Mouse (Mus musculus): ENCODE measurements at regions not wholly inside any gene's neighbourhood (a gene's known extent, or its start where the extent isn't known, plus 50 kb on each side); places are given as distances from the start of the nearest gene placed in this dataset.
A peak's percentile ranks its signal among the peaks of the same experiment; 100 is the strongest.
"Not testable (repeated sequence)": the region's sequence is repeated elsewhere in the genome, so short reads cannot be mapped to it uniquely, and the experiment has no call there.

DNA sequence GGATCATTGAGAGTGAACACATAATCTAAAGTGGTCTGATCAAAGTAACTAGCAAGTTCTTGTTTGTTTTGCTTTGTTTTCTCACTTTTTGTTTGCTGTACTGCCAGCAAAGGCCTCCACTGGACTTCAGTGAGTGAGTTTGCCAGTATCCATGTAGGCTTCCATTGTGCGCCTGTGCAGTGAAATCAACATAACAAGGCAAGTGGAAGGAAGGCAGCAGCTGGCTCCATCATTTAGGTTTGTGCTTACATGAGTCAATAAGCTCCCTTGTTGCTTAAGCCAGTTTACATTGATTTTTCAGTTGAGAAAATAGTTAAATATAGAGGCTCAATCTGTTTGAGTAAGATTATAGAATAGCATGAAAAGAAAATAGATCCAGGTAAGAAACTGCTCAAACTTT lies 1255.7 kb upstream of the Nudt12 start:
- no peak for DNase-seq

- DNase-seq = no peak
Measured at GRCm38 (mm10) chr17:60267247-60268216, 1254.4 kb upstream of the Nudt12 start.

DNA sequence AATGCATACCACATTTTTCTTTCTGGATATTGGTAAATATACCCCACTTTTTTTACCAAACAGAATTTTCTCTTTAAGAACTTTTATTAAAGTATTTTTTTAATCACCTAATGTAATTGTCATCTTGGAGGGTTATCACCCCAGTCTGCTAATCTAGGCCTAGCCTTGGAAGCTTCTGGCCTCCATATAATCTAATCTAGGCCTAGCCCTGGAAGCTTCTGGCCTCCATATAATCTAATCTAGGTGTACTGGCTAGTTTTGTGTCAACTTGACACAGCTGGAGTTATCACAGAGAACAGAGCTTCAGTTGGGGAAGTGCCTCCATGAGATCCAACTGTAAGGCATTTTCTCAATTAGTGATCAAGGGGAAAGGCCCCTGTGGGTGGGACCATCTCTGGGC lies 1242.2 kb upstream of the Nudt12 start:
- not testable (repeated sequence) for DNase-seq

- DNase-seq = no peak
Measured at GRCm38 (mm10) chr17:60249923-60250322, 1236.8 kb upstream of the Nudt12 start.

DNA sequence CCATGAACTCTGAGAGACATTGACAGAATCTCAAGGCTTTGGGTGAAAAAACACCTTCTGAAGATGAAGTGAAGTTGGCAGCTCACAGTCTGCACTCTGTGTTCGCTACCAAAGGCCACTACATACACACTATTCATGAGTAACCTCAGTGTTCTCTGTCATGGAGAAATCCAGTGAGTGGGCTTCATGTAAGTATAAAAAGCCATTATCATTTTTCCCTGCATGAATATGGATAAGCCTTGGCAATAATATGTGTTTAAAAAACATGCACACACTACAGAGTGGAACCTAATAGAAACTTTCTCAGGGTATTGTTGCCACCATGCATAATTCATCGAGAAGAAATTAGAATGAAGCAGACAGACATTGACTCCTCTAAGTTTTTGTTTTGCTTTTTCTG lies 1221.3 kb upstream of the Nudt12 start:
- no peak for DNase-seq

DNA sequence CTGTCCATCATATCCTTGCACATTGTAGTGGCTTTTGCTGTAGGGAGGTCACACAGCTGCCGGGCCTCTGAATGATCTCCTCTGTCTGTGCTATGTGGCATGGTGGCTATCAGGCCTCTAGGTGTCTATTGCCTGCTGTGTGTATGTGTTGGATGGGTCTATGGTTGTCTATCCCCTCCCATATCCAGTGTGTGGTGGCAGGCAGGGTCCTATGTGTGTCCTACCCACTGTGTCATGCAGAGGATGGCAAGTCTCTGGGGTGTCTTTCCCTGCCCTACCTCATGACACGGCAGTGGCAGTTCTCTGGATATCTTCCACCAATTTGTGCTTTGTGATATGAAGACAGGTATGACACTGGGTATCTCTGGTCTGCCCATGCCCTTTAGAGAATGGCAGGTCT lies 1183.8 kb upstream of the Nudt12 start:
- DNase-seq = no peak

DNA sequence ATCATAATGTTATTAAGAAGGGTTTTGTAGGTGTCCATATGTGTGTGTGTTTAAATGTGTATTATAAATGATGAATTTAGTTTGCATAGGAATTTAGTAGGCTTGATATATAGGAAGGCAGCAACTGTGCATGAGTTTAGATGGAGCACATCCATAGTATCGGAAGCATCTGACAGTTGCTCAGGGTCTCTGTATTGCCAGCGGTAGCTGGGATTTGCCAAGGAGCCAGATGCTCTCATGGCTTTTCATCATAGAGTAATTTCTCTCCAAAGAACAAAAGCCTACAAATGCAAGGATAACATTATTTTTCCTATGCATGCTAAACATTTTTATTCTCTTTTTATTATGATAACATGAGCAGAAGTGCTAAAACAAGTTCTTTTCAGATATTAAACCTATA lies 1168.1 kb upstream of the Nudt12 start:
- no peak for DNase-seq

GRCm38 (mm10) chr17:60180646-60181045 lies 1167.5 kb upstream of the Nudt12 start:
- DNase-seq = peak; percentile 11

DNA sequence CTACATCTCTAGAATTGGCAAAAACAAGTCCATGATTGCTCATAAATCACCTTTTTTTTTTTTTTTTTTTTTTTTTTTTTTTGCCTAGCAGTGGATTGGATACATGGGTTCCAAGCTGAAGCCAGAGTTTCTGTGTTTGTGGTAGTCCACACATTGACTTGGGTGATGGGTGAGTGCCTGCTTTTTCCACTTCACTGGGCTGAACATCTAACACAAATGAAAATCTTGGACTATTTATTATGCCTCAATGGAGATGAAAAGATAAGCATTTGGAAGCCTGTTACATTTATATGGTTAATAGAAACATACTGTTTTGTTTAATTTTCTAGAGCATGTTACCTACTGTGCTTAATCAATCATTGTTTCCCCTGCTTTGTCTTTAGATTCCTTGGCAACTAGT lies 1152.4 kb upstream of the Nudt12 start:
- DNase-seq = no peak

DNA sequence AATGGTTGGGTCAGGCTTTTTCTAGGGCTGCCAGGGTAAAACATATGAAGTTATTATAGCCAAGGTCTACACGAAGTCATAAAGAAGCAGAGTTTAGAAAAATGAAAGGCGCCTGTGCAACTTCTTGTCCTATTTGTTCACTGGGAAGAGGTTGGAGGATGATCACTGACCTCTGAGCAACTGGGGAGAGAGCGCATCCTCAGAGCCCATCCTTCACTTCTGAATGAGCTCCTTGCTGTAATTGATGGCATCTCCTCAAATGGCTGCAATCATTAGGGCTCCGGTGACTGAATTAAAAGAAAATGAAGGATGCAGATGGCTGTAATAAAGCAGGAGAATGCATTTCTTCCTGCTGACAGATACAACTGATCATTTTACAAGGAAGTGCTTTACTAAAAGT lies 1117.4 kb upstream of the Nudt12 start:
- DNase-seq = no peak

DNA sequence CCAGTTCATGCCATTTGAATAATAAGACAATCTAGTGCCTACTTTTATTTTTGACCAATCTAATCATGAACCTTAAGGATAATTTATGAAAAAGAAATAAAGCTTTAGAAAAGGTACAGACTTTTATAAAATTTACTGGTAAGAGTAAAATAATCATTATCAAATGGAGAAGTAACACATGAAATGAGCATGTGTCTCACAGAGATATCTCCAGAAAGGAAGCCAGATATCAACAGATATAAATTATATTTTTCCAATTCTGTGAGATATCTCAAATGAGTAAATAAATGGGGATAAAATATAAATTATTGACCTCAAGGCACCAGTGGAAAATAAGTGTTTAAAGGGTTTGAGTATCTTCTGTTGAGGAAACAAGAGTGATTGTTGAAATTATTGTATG lies 1085.6 kb upstream of the Nudt12 start:
- no peak for DNase-seq

Data from cerebellum, adult 11-12 months (tissue).